Mouse (Mus musculus): ENCODE results near the gene Nkx3-2.

- TF ChIP-seq EP300 (IDR thresholded peaks at IDR 0.05; ENCODE audit: low read depth in 1 of 2, low read length in 2 of 2): peak; percentile 97 to 98
- TF ChIP-seq MAX (IDR thresholded peaks at IDR 0.05; ENCODE audit: low read length): peak; percentile 67; the same call in 1 of the 2 replicates
- TF ChIP-seq E2F4 (IDR thresholded peaks at IDR 0.05; ENCODE audit: borderline replicate concordance, low read depth, low read length): no peak
- TF ChIP-seq BHLHE40 (IDR thresholded peaks at IDR 0.05; ENCODE audit: borderline replicate concordance, low read depth, low read length): peak; percentile 60; the same call in 1 of the 2 replicates
- TF ChIP-seq CTCF (IDR thresholded peaks at IDR 0.05 in 2 of 3, conservative IDR thresholded peaks at IDR 0.05 in 1 of 3; ENCODE audit: control insufficient read depth in 1 of 3, insufficient read depth in 1 of 3, low read depth in 2 of 3, low read length in 3 of 3, poor library complexity in 1 of 3, severe bottlenecking in 1 of 3): no peak
- peak; percentile 98 for TF ChIP-seq GATA1 (IDR thresholded peaks at IDR 0.05; ENCODE audit: low read depth, low read length)
- TF ChIP-seq POLR2A (IDR thresholded peaks at IDR 0.05; ENCODE audit: control insufficient read depth in 1 of 2, insufficient read depth in 1 of 2, low read depth in 1 of 2, low read length in 2 of 2, poor library complexity in 1 of 2): no peak
Measured at GRCm38 (mm10) chr5:41806176-41806575, 41.9 kb upstream of the Nkx3-2 start.

All from MEL (cell line).